Mouse (Mus musculus): ENCODE measurements around the gene Vegfa.

Vegfa gene

DNA sequence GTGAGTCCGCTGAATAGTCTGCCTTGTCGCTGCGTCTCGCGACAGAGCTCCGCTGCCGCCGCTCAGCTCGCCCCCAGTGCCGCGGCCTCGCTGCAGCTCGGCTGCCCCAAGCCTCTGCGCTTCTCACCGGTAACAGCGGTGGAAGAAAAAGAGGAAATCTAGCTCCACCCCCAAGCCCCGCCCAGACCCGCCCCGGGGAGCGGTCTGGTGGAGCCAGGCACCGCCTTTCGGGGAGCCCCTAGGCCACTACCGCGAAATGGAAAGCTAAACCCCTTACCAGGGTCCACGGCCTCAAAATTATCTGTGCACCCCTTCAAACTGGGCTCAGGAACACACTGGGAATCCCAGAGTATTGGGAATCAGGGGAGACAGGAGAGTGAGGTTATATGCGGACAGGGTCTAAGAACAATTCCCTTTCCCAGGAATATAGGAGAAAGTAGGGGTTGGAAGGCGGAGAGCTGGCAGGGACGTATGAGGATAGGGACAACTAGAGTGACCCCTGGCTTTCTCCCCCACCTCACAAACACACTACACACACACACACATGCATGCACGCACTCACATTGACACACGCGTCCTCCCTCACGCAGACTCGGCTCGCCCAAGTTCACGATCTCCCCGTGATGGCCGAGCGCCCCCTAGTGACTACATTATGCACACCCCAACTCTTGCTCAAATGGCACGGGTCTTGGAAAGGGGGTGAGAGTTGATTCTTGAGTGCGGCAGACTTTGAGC, at the start of gene Vegfa:
Gene Vegfa, minus strand, starts transcription at position 113 of the 735 bp plus-strand sequence.
- peak; percentile 63 for ATAC-seq (ENCODE audit: insufficient number of reproducible peaks, low FRiP score, low TSS enrichment)

DNA sequence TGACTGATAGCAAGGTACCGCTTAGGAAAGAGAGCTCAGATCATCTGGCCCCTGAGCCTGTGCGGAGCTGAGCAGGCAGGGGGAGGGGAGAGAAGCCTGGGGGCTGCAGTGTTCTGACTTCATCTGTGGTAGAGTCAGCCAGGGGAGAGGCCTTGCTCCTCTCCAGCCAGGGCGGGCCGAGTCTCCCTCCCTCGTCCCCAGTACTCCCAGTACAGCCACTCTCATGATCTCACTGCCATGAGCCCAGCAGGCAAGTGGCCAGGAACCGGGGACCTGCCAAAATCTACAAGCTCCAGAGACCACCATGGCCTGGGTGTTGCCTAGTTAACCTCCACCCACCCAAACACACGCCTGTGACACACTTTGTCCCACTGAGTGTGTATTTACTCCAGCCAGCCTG, 49.5 kb upstream of the Vegfa start:
- no peak for ATAC-seq (ENCODE audit: insufficient number of reproducible peaks, low FRiP score, low TSS enrichment)

DNA sequence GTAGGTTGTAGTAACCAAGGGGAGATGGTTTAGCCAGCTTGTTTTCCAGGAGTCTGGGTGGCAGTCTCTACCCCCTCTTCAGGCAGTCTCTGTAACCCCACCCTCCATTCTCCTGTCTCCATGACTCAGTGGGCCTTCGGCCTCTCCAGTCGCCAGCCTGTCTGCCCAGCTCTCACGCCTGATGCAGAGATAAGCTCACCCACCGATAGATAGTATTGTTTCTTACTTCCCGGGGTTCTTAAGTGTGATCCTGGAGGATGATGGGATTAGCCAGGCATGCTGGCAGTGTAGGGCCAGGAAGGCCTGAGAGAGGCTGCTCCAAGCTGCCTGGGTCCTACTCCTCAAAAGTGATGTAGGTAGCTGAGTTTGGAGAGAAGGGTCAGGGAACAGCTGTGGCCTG, 48.9 kb upstream of the Vegfa start:
- no peak for ATAC-seq (ENCODE audit: insufficient number of reproducible peaks, low FRiP score, low TSS enrichment)

DNA sequence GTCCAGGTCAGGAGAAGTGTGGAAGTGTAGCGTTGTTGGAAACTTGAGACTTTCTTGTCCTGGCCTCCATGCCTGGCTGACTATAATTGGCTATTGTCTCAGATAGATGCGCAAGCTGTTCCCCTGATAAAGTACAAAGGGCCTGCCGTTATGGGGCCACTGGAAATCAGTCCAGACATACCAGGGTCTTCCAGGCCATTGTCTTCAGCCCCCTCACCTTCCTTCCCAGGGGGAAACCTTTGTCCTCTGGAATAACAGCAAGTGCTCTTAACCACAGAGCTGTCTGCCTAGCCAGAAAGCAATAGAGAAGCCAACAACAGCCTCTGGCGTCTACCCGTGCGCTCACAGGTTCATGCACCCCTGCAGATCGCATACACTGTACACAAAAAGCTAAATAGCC, 48.2 kb upstream of the Vegfa start:
- ATAC-seq (ENCODE audit: insufficient number of reproducible peaks, low FRiP score, low TSS enrichment) = no peak

DNA sequence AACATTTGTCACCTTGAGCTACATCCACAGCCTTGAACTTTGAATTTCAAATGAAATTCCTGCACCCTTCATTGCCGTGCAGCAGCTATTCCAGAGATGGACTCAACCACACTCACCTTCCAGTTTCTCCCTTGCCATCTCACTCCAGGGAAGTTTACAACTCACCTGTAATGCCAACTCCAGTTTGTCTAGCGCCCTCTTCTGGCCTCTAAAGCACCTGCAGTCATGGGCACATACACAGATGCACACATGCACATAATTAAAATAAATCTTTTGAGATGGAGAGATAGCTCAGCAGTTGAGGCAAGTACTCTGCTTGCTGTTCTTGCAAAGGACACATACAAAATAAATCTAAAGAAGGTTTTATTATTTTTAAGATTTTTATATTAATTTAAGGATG, 46.9 kb upstream of the Vegfa start:
- ATAC-seq (ENCODE audit: insufficient number of reproducible peaks, low FRiP score, low TSS enrichment) = no peak

DNA sequence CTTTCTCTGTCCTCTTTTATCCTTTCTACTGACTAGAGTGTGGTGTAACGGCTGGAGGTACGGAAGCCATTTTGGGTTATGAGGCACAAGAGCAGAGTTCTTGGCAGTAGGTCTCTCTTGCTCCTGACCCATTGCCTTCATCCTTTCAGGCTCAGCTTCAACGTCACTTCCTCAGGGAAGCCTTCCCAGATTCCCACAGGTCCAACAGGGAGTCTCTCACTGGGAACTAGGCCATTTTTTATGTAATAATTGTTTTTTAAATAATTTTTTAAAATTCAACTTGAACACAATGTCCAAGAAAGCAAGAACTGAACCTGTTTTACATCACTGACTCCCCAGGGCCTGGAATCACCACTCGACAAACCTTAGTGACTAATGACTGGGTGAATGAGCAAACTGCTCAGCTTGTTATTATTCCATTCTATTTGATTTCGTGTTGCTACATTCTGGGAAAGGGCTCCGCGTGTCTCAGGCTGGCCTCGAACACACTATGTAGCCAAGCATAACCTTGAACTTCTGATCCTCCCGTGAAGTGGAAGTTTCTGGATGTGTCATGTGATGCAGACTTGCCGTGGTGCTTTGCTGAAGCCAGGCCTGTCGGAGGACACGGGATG, 45.9 kb upstream of the Vegfa start:
- no peak for ATAC-seq (ENCODE audit: insufficient number of reproducible peaks, low FRiP score, low TSS enrichment)

DNA sequence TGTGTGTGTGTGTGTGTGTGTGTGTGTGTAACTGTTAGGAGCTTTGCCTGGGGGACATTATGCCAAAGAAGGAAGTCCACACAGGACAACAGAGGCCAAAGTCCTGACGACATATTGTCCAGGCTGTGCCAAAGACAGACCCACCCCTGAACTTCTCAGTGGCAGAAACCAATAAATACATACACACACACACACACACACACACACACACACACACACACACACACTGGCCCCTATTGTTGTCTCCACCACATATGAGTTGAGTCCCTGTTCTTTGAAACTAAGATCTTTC, 44.0 kb upstream of the Vegfa start:
- no peak for ATAC-seq (ENCODE audit: insufficient number of reproducible peaks, low FRiP score, low TSS enrichment)

DNA sequence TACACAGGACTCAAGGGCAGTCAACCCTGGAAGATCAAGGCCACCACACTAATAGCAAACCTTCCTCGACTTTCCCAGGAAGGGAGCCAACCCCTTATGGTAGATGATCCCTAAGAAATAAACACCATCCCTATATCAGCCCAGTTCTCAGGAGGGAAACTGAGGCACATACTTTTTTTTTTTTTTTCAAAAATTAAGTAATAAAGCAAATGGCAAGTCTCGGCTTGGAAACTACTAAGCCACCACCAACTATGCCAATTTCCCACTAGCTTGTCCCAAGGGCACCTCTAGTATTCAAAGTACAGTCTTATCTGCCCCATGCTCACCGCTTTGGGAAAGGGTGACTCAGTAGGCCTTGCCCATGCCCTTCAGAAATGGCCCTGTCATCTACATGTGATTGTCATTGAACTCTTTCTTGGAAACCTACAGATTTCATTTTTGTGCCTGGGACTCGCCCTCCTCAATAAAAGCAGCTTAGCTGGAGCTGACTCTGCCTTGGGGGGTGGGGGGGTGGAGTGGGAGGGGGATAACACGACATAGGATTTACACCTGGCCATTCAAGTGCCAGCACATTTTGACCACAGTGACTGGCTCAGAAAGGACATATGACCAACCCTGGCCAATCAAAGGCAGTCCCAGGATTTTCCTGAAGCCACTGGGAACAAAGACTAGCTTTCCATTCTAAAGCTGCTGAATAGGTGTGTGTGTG, 43.5 kb upstream of the Vegfa start:
- no peak for ATAC-seq (ENCODE audit: insufficient number of reproducible peaks, low FRiP score, low TSS enrichment)

DNA sequence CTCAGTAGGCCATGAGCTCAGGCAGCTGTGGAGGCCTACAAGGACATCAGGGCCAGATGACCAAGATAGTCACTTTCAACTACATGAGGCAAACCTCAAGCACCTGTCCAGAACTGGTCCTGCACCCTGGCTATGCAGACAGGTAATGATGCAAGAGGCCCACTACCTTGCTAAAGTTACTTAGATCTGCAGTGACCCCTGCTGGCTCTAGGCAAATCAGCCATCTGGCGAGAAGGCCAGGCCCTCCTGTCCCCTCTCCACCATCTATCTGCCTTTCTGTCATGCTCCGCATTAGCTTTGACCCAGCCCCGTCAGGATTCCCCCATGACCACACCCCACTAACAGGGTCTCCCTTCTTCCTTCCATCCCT, 42.9 kb upstream of the Vegfa start:
- no peak for ATAC-seq (ENCODE audit: insufficient number of reproducible peaks, low FRiP score, low TSS enrichment)

DNA sequence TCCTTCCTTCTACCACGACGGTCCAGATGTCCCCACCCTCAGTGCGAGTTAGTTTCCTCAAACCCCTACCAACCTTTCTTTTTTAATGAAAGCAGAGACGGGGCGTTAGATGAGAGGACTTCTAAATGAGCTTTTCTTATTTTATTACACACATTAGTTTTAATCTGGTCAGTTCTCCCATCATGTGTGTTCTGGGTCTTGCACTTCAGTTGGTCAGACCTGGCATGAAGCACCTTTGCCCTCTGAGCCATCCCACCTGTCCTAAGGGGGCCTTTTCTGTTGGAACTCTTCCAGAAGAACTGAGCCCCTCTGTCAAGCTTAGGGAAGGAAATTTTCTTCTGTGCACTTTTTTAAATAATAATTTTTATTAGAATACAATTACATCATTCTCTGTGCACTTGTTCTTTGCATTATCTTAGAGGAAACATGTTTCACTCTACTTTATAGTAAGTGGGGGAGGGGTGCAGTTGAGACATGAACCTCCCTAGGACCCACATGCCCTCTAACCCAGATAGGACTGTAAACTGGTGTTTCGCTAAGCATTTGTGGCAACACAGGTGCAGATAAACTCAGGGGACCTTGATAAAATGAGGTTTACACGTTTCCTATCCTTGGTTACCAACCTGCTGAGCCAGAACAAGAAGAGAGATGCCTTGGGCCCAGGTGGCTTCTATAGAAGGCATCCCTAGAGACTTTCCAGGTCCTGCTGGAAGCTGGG, 42.4 kb upstream of the Vegfa start:
- no peak for ATAC-seq (ENCODE audit: insufficient number of reproducible peaks, low FRiP score, low TSS enrichment)

DNA sequence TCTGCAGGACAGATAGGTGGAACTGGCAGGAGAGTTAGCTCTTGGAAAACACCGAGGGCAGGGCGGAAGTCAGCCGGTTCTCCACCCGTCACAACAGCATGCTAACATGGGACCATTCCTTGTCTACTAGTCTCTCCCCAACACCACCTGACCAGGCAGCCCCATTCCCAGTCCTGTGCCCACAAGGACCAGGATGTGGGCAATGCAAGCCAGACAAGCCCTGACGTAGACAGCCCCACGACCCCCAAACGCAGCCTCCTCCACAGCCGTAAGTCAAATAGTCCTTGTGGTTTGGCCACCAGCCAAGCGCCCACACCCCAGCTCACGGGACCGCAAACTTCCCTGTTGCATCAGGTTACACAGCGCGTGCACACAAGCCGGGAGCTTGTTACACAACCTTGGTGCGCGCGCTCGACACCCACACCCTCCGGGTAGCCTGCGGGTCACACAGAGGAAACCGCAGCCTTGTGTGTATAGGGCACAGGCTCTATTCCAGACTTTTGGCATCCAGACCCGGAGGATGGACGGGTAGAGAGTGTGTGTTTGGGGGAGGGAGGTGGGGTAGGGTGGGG, 41.6 kb upstream of the Vegfa start:
- peak; percentile 49; the same call in 1 of the 2 replicates for ATAC-seq (ENCODE audit: insufficient number of reproducible peaks, low FRiP score, low TSS enrichment)

DNA sequence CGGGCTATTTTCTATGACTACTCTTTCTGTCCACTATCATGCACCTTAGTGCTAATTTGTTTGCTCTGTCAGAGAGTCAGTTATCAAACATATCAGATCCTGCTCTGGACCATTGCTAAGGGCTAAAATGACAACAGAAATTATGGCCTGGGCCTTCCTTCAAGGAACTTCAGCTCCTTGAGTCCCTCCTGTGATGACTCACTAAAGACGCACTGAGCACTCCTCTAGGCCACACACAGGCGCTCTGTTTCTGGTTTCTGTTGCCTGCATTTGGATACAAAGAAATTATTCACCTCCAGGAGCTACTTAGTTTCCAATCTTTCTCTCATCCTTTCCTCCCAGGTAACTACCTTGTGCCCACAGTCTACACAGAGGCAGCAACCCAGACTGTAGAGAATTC, 39.4 kb upstream of the Vegfa start:
- ATAC-seq (ENCODE audit: insufficient number of reproducible peaks, low FRiP score, low TSS enrichment) = no peak

DNA sequence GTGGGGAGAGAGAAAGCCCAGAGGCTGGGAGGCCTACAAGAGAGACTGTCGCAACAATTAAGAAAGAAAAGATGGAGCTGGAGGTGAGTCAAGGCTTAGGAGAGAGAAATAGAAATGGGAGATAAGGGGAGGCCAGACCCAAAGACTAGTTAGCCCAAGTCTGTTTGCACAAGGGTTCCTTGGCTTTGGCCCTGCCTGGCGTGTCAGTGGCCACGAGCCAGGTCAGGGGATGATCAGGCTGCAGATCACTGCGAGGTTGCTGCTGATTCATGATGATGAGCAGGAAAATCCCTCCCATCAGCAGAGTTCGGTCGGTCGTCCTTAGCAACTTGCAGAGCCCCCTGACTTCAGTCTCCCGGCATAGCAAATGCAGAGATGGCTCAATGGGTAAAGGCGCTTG, 37.9 kb upstream of the Vegfa start:
- ATAC-seq (ENCODE audit: insufficient number of reproducible peaks, low FRiP score, low TSS enrichment) = no peak

DNA sequence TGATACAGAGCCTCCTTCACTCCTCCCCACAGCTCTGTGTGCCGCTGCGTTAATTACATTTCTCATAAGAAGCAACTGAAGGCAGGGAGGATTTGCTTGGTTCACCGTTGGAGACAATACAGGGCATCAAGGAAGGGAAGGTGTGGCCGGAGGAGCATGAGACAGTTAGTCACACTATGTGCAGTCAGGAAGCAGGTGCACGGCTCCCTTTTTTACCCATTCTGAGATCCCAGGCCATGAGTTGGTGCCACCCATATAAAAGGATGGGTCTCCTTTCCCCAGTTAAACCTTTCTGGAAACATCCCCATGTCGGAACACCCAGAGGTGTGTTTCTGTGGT, 31.8 kb upstream of the Vegfa start:
- no peak for ATAC-seq (ENCODE audit: insufficient number of reproducible peaks, low FRiP score, low TSS enrichment)

DNA sequence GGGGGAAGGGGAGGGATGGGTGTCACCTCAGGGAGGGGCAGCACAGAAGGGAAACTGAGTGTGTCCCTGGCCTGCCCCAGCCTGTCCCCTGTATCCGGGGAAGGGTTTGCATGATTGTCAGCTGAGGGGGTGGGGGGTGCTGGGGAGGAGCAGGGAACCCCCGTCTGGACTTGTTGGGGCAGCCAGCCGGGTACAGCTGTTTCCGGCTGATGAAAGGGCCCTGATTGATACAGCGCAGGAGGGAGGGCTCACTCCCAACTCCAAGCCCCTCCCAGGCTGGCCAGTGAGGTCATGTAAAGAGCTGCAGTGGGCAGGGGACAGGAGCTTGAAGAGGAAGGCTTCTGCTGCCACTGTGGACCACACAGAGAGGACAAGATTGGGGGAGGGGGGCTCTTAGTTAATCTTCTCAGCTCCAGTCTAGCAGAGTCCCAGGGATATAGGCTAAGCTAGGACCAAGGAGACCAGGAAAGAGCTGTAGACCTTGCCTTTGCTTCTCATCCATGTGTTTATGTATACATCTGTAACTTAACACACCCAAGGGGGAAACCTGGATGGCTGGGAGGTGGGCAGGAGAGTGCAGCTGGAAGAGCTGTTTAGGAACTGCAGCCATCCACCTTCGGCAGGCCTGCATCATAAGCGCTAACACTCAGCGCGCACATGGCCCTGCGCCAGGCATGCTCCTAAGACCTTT, 31.3 kb upstream of the Vegfa start:
- no peak for ATAC-seq (ENCODE audit: insufficient number of reproducible peaks, low FRiP score, low TSS enrichment)

DNA sequence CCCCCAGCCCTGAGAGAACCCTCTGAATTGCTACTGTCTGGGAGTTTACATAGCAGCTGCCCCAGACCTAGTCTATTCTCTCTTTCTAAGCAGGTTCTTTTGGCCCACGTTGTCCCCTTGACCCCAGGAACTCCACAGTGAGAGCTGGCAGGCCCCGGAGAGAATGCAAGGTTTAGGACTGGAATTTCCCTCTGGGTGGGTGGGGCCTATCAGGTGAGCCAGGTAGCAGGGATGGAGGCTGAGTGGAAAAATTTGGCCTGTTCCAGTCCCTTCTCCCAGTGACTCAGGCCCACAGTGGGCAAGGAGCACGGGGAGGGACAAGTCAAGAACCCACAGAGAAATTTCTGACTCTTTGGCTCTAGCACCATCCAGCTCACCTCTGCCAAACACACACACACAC, 28.1 kb upstream of the Vegfa start:
- ATAC-seq (ENCODE audit: insufficient number of reproducible peaks, low FRiP score, low TSS enrichment) = no peak

DNA sequence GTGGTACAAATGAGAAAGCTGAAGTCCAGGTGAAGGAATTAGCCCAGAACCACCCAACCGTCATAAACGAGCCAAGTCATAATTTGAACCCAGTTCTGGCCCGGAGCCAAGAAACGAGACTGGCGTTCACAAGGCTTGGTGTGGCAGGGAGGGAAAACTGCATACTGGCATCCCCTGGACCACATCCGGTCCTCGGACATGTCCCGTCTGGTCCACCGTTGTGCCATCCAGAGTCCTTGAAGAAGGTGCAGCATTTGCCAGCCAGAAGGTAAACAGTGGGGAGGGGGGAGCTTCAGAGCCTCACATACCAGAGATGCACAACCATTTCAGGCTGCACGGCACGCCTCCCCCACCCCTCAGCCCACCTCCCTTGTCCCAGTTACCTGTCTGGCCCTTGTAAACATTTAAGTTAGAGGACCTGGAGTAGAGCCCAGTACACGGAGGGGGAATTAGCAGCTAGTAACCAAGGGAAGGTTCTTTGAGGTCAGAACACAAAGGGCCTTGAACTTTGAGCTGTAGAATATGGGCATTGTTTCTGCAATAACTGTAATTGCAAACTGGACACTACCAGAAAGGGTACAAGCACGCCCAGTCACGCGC, 27.2 kb upstream of the Vegfa start:
- no peak for ATAC-seq (ENCODE audit: insufficient number of reproducible peaks, low FRiP score, low TSS enrichment)

DNA sequence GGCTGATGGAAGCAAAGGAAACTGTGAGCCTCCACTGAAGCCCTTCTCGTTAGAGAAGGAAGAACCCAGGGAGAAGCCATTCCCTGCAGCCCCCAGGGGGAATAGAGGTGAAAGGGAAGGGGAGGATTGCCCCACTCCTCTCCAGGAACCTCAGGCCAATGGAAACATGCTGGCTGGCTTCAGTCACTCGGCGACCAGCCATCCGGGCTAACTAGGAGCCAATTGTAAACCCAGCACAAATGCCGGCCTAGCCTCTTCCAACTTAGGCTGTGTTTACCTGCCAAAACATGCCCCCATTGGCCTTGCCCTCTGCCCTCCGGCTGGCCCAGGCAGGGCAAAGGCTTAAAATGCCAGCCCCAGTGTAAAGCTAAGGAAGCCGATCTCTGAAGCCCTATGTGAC, 24.1 kb upstream of the Vegfa start:
- no peak for ATAC-seq (ENCODE audit: insufficient number of reproducible peaks, low FRiP score, low TSS enrichment)

DNA sequence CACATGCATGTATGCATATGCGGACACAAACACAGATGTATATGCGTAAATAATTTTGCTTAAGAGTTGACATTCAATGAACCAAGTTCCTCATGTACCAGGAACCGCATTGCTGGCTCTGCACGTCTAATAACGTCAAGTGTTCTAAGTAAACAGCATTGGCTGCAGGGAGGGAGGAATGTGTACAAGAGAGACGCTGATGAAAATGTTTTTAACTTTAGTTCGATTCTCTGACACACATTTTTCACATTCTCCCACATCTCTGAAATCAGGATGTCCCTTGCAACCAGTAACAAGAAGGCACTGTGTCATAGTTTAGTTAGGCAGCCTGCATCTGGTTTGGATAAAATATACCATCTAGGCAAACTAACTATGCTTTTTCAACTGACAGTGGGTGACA, 23.6 kb upstream of the Vegfa start:
- no peak for ATAC-seq (ENCODE audit: insufficient number of reproducible peaks, low FRiP score, low TSS enrichment)

DNA sequence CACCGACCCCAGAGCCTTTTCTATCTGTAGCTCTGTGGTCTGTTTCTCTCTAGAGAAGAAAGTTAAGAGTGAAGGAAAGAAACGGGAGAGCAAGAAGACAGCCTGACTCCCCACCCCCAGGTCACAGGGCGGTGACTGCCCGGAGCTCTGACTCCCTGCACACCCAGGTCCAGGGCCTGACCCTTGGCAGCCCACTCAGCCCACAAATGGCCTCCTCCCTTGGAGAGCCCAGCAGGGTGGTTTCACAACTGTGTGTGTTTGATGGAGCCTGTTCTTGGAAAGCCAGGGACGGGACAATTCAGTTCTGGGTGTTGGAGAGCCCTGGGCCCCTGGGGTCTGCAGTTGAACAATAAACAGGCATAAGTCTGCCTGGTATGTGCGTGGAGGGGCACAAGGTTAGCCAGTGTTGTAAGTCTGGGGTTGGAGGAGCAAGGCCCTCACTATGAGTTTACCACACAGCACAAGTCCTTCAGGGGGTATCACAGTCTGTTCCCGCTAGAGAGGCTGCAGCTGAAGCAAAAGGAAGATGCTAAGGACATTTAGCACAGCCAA, 21.2 kb upstream of the Vegfa start:
- no peak for ATAC-seq (ENCODE audit: insufficient number of reproducible peaks, low FRiP score, low TSS enrichment)

Data from cerebellum, adult (tissue).